Mouse (Mus musculus): ENCODE data around the gene Bdkrb2. TPM values are rescaled to one million over a fixed set of nuclear protein-coding genes. Genes with fewer than 3 reads are reported as not detected.

The Bdkrb2 gene
- total and polyA plus RNA-seq, 3 experiments, result 0.20 to 0.39 (median 0.34) TPM

GRCm38 (mm10) chr12:105543176-105543575 lies 19.9 kb upstream of the Bdkrb2 start:
- no peak for TF ChIP-seq POLR2A (IDR thresholded peaks at IDR 0.05; ENCODE audit: insufficient read depth, low read depth, low read length)
- TF ChIP-seq CTCF (IDR thresholded peaks at IDR 0.05), result no peak
- TF ChIP-seq EP300 (IDR thresholded peaks at IDR 0.05; ENCODE audit: insufficient read depth, low read depth, low read length), result no peak
- intact Hi-C loops (cut with DNase I), result no loop called here
- Histone ChIP-seq H3K27ac (no peak overlapping the region), H3K27me3 (ENCODE audit: control insufficient read depth, insufficient read depth, low read length) (no peaks in the 10 kb centered on the region), H3K9ac (ENCODE audit: low read depth, low read length) (no peak overlapping the region), H3K36me3 (ENCODE audit: control insufficient read depth, insufficient read depth, low read length) (no peaks in the 10 kb centered on the region), H3K4me3 (no peak overlapping the region), H3K4me1 (ENCODE audit: control insufficient read depth, insufficient read depth, low read length) (no peaks in the 10 kb centered on the region; the same call in 1 of the 2 replicates), H3K79me2 (replicated peaks; ENCODE audit: control insufficient read depth, insufficient read depth, low read length) (no peaks in the 10 kb centered on the region)
- WGBS, result 87% methylated on average over 8 of the region's 8 CpGs
- DNase-seq, result no peak

GRCm38 (mm10) chr12:105543751-105544150 lies 19.3 kb upstream of the Bdkrb2 start:
- Histone ChIP-seq H3K4me1 (ENCODE audit: control insufficient read depth, insufficient read depth, low read length) (peaks cover 2% of the 10 kb centered on the region; the same call in 1 of the 2 replicates), H3K36me3 (ENCODE audit: control insufficient read depth, insufficient read depth, low read length) (no peaks in the 10 kb centered on the region), H3K27ac (no peak overlapping the region), H3K4me3 (no peak overlapping the region), H3K9ac (ENCODE audit: low read depth, low read length) (no peak overlapping the region), H3K27me3 (ENCODE audit: control insufficient read depth, insufficient read depth, low read length) (no peaks in the 10 kb centered on the region), H3K79me2 (replicated peaks; ENCODE audit: control insufficient read depth, insufficient read depth, low read length) (no peaks in the 10 kb centered on the region)
- TF ChIP-seq EP300 (IDR thresholded peaks at IDR 0.05; ENCODE audit: insufficient read depth, low read depth, low read length), result no peak
- no peak for TF ChIP-seq CTCF (IDR thresholded peaks at IDR 0.05)
- no peak for TF ChIP-seq POLR2A (IDR thresholded peaks at IDR 0.05; ENCODE audit: insufficient read depth, low read depth, low read length)
- 25% methylated on average over 6 of the region's 6 CpGs for WGBS
- DNase-seq, result peak in 1 of 2 experiments; percentile 26
- intact Hi-C loops (cut with DNase I), result no loop called here

- DNase-seq, result no peak
- H3K27me3 ChIP-seq (ENCODE audit: control insufficient read depth, insufficient read depth, low read length), result no peaks in the 10 kb centered on the region
- H3K9ac ChIP-seq (ENCODE audit: low read depth, low read length), result no peak overlapping the region
- intact Hi-C loops (cut with DNase I), result loop anchor here (5.0 kb wide), 1 partner anchor 37 kb away; no protein-coding TSS in a partner anchor
- peaks cover 2% of the 10 kb centered on the region for H3K4me1 ChIP-seq (ENCODE audit: control insufficient read depth, insufficient read depth, low read length)
- H3K79me2 ChIP-seq (replicated peaks; ENCODE audit: control insufficient read depth, insufficient read depth, low read length), result no peaks in the 10 kb centered on the region
- 62% methylated on average over 7 of the region's 7 CpGs for WGBS
- H3K4me3 ChIP-seq, result no peak overlapping the region
- H3K36me3 ChIP-seq (ENCODE audit: control insufficient read depth, insufficient read depth, low read length), result no peaks in the 10 kb centered on the region
- TF ChIP-seq CTCF (IDR thresholded peaks at IDR 0.05), result no peak
- TF ChIP-seq EP300 (IDR thresholded peaks at IDR 0.05; ENCODE audit: insufficient read depth, low read depth, low read length), result no peak
- no peak for TF ChIP-seq POLR2A (IDR thresholded peaks at IDR 0.05; ENCODE audit: insufficient read depth, low read depth, low read length)
- no peak overlapping the region for H3K27ac ChIP-seq
These were observed 18.2 kb upstream of the Bdkrb2 start for GRCm38 (mm10) chr12:105544872-105545271.

GRCm38 (mm10) chr12:105545696-105546435 lies 17.2 kb upstream of the Bdkrb2 start:
- H3K27ac ChIP-seq, result no peak overlapping the region
- H3K9ac ChIP-seq (ENCODE audit: low read depth, low read length), result no peak overlapping the region
- WGBS, result 45% methylated on average over 17 of the region's 17 CpGs
- H3K36me3 ChIP-seq (ENCODE audit: control insufficient read depth, insufficient read depth, low read length), result no peaks in the 10 kb centered on the region
- no peak overlapping the region for H3K4me3 ChIP-seq
- no peaks in the 10 kb centered on the region for H3K27me3 ChIP-seq (ENCODE audit: control insufficient read depth, insufficient read depth, low read length)
- intact Hi-C loops (cut with DNase I), result loop anchor here (5.0 kb wide), 1 partner anchor 36 kb away; no protein-coding TSS in a partner anchor
- H3K79me2 ChIP-seq (replicated peaks; ENCODE audit: control insufficient read depth, insufficient read depth, low read length), result no peaks in the 10 kb centered on the region
- DNase-seq, result peak in 1 of 2 experiments; percentile 37
- H3K4me1 ChIP-seq (ENCODE audit: control insufficient read depth, insufficient read depth, low read length), result peaks cover 2% of the 10 kb centered on the region
- no peak for TF ChIP-seq POLR2A (IDR thresholded peaks at IDR 0.05; ENCODE audit: insufficient read depth, low read depth, low read length)
- no peak for TF ChIP-seq EP300 (IDR thresholded peaks at IDR 0.05; ENCODE audit: insufficient read depth, low read depth, low read length)

- H3K79me2 ChIP-seq (replicated peaks; ENCODE audit: control insufficient read depth, insufficient read depth, low read length), result no peaks in the 10 kb centered on the region
- no peak for TF ChIP-seq POLR2A (IDR thresholded peaks at IDR 0.05; ENCODE audit: insufficient read depth, low read depth, low read length)
- TF ChIP-seq CTCF (IDR thresholded peaks at IDR 0.05), result no peak
- TF ChIP-seq EP300 (IDR thresholded peaks at IDR 0.05; ENCODE audit: insufficient read depth, low read depth, low read length), result no peak
- intact Hi-C loops (cut with DNase I), result loop anchor here (5.0 kb wide), 1 partner anchor 36 kb away; no protein-coding TSS in a partner anchor
- no peak overlapping the region for H3K27ac ChIP-seq
- no peaks in the 10 kb centered on the region for H3K36me3 ChIP-seq (ENCODE audit: control insufficient read depth, insufficient read depth, low read length)
- H3K4me1 ChIP-seq (ENCODE audit: control insufficient read depth, insufficient read depth, low read length), result peaks cover 2% of the 10 kb centered on the region
- DNase-seq, result no peak
- no peak overlapping the region for H3K9ac ChIP-seq (ENCODE audit: low read depth, low read length)
- H3K4me3 ChIP-seq, result no peak overlapping the region
- 66% methylated on average over 6 of the region's 6 CpGs for WGBS
- no peaks in the 10 kb centered on the region for H3K27me3 ChIP-seq (ENCODE audit: control insufficient read depth, insufficient read depth, low read length)
These were observed 16.5 kb upstream of the Bdkrb2 start for GRCm38 (mm10) chr12:105546538-105546937.

- Histone ChIP-seq H3K79me2 (replicated peaks; ENCODE audit: control insufficient read depth, insufficient read depth, low read length) (no peaks in the 10 kb centered on the region), H3K27me3 (ENCODE audit: control insufficient read depth, insufficient read depth, low read length) (no peaks in the 10 kb centered on the region), H3K4me1 (ENCODE audit: control insufficient read depth, insufficient read depth, low read length) (peaks cover 2% of the 10 kb centered on the region), H3K36me3 (ENCODE audit: control insufficient read depth, insufficient read depth, low read length) (no peaks in the 10 kb centered on the region), H3K27ac (no peak overlapping the region), H3K4me3 (no peak overlapping the region), H3K9ac (ENCODE audit: low read depth, low read length) (no peak overlapping the region)
- TF ChIP-seq CTCF (IDR thresholded peaks at IDR 0.05) (no peak), EP300 (IDR thresholded peaks at IDR 0.05; ENCODE audit: insufficient read depth, low read depth, low read length) (no peak), POLR2A (IDR thresholded peaks at IDR 0.05; ENCODE audit: insufficient read depth, low read depth, low read length) (no peak)
- DNase-seq, result peak in 1 of 2 experiments; percentile 32
- WGBS, result 65% methylated on average over 2 of the region's 2 CpGs
- intact Hi-C loops (cut with DNase I), result loop anchor here (5.0 kb wide), 1 partner anchor 35 kb away; no protein-coding TSS in a partner anchor
These were observed 15.9 kb upstream of the Bdkrb2 start for GRCm38 (mm10) chr12:105547151-105547550.

All from heart, adult 2 months (tissue).